Mouse (Mus musculus) bone marrow, adult 2 months (tissue): ENCODE data around the gene Tfrc.

ENCODE experiments used
- CTCF ChIP-seq: fragments of 200-500 bp; IDR thresholded peaks from 2 replicates; pipeline ENCODE4 v1.5.1; 2011; ENCODE audit warnings: low read length, control low read depth; ENCODE audit not compliant: control insufficient read depth, insufficient read depth
- POLR2A ChIP-seq: fragments of 200-500 bp; IDR thresholded peaks from 2 replicates; pipeline ENCODE4 v1.6.1; 2011; ENCODE audit warnings: low read depth, mild to moderate bottlenecking, control low read depth, low read length, borderline replicate concordance; ENCODE audit not compliant: control insufficient read depth

GRCm38 (mm10) chr16:32662372-32662771 is 53.7 kb downstream of the Tfrc start:
- no peak for TF ChIP-seq POLR2A
- TF ChIP-seq CTCF = no peak
